Mouse (Mus musculus): Measurements from ENCODE around the gene Otulin.

Gene Otulin

GRCm38 (mm10) chr15:27658356-27658755 is 27.9 kb upstream of the Otulin start:
- in situ Hi-C loops (cut with MseI, MboI) = no loop called here

GRCm38 (mm10) chr15:27657866-27658265 is 27.4 kb upstream of the Otulin start:
- in situ Hi-C loops (cut with MseI, MboI) = no loop called here

- in situ Hi-C loops (cut with MseI, MboI) = no loop called here
Measured at GRCm38 (mm10) chr15:27656626-27657025, 26.1 kb upstream of the Otulin start.

DNA sequence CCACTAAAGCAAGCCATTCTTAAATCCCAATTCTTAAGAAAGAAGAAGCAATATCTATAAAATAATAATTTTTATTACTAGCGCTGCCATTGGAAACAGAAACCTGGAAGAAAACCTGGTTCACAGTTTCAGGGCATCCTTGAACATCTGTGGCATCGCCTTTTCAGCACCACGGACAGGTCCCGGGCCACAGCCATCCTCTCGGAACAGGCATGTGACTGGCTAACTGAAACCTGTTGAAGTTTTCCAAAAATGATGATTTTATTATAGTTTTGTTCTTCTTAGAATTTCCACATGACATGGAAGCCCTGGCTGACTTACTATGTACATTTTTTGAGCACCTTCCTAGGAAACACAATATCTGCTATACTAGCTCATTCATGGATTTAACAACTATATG is 24.5 kb upstream of the Otulin start:
- in situ Hi-C loops (cut with MseI, MboI) = no loop called here

DNA sequence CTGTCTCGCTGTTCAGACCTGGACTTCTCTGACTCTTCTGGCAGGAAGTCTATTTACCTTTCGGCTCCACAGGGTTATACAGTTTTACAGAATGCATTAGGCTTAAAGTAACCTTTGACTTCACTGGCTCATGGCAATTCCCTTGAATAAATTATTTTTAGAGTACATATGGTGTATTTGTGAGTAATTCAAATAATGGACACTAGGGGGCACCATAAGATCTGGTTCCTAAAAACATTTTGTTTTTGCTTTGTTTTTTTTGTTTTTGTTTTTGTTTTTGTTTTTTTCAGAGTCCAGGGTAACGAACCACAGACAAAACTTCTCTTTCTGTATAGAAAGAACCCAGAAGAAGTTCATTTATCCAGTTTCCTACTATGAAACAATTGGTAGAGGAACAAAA is 17.2 kb upstream of the Otulin start:
- in situ Hi-C loops (cut with MseI, MboI) = no loop called here

- in situ Hi-C loops (cut with MseI, MboI) = no loop called here
Measured at GRCm38 (mm10) chr15:27646665-27647064, 16.2 kb upstream of the Otulin start.

DNA sequence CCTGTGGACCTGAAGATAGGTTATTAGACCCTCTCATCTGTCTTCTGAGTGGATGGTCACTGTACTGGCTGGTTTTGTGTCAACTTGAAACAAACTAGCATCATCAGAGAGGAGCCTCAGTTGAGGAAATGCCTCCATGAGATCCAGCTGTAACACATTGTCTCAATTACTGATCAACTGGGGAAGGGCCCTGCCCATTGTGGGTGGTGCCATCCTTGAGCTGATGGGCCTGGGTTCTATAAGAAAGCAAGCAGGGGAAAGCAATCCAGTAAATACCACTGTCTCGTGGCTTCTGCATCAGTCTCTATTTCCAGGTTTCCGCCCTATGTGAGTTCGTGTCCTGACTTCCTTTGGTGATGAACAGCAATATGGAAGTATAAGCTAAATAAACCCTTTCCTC is 14.8 kb upstream of the Otulin start:
- in situ Hi-C loops (cut with MseI, MboI) = no loop called here

- in situ Hi-C loops (cut with MseI, MboI) = no loop called here
Measured at GRCm38 (mm10) chr15:27642895-27643294, 12.4 kb upstream of the Otulin start.

DNA sequence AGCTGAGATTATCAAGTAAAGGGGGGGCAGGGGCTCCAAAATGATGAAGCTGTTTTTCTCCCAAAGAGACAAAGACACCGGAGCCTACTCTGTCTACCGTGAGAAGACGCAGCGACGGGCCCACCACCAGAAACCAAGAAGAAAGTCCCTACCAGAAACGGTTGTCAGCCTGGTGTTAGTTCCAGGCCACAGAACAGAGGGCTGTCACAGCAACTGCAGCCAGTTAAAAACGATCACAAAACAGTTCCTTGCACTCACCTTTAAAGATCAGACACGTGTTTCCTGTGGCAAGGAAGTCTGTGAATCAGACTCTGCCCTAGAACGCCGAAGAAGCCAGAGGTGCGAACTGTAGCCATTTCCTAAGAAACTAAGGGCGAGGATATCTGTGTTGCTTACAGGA is 10.7 kb upstream of the Otulin start:
- in situ Hi-C loops (cut with MseI, MboI) = no loop called here

DNA sequence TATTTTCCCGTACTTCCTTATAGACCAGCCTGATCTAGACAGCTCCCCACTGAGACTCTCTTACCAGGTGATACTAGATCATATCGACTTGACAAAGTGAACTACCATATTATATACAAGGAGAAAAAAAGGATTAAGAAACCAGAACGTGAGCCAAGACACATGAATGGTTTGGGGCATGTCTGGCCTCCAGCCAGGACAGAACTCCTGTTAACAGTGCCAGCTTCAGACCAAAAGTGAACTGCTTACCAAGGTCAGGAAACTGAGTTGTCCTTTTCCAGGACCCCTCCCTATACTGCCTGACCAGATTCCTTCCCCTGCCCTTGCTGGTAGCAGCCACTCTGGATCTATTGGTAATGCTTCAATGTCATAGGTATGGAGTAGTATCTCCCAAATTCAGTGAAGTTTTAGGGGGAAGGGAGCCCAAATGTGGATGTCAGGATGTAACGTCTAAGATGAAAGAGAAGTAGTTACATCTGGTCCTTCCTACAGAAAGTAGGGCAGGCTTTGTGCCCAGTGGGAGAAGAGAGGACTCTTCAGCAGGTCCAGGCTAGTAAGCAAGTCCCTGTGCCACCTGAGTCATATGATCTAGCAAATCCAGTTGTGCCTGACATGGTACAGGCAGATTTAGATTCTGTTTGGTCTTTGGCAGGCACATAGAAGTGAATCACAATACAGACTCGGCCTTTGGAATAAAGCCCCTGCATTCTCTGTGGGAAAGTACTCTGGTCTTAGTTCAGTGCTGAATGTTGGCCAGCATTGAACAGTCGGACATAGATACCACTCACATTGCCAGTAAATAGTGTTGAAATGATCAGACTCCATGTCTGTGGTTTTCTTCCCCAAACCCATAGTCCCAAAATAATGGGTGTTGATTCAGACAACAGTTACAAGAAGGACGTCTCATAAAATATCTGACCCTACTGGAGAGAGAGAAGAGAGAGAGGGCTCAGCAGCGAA is 3.7 kb upstream of the Otulin start:
- in situ Hi-C loops (cut with MseI, MboI) = no loop called here

GRCm38 (mm10) chr15:27629800-27630600 is 493 bp downstream of the Otulin start:
- in situ Hi-C loops (cut with MseI, MboI) = no loop called here

DNA sequence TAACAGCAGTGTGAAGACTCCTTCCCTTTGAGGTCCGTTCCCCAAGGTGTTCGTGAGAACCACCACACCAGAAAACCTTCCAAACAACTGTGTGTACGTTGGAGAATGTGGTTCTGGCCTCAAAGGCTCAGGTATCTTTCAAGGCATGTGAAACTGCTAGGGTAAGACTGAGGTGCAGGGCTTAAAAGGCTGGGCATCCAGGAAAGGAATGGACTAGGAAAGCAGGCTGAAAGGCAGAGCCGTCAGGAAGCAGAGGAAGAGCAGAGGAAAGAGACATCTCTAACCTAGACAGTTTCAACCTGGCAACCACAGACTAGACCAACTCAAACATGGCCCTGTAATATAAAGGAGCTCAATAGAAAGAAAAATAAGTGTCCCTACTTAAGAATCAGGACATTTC is 1.4 kb downstream of the Otulin start:
- in situ Hi-C loops (cut with MseI, MboI) = no loop called here

- in situ Hi-C loops (cut with MseI, MboI) = no loop called here
Measured at GRCm38 (mm10) chr15:27627794-27628193, 2.7 kb downstream of the Otulin start.

GRCm38 (mm10) chr15:27626314-27626713 is 4.2 kb downstream of the Otulin start:
- in situ Hi-C loops (cut with MseI, MboI) = no loop called here

DNA sequence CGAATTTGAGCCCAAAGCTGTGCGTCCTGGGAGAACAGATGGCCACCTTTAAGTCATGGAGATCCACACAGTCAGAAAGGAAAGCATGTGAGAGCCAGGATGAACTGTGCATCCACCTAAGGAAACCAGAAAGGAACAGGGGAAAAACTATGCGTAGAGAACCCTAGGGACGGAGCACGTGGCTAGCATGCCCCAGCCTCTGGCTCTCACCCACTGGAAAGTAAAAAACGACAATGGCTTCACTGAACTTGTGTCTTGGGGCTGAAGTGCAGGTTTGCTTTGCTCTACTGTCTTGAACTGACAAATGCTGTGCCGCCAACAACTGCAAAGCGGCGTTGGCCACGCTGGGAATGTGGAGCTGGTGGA is 4.6 kb downstream of the Otulin start:
- in situ Hi-C loops (cut with MseI, MboI) = no loop called here

- in situ Hi-C loops (cut with MseI, MboI) = no loop called here
Measured at GRCm38 (mm10) chr15:27625014-27625889, 5.2 kb downstream of the Otulin start.

DNA sequence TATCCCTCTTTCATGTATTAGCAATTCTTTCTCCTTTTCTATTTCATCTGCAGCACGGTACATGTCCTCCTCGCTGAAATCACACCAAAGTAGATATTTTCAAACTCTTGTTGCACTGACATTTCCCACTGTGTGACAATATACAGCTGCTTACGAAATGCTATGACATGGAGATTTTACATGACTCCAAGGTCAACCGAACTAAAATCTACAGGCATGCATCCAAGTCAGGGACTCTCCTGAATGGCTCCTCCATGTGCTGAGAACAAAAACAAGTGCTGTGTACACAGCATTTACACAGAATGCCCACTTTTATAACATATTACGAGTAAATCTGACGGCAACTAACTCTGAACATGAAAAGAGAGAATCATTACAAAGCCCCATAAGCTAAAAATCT is 7.2 kb downstream of the Otulin start:
- in situ Hi-C loops (cut with MseI, MboI) = no loop called here

DNA sequence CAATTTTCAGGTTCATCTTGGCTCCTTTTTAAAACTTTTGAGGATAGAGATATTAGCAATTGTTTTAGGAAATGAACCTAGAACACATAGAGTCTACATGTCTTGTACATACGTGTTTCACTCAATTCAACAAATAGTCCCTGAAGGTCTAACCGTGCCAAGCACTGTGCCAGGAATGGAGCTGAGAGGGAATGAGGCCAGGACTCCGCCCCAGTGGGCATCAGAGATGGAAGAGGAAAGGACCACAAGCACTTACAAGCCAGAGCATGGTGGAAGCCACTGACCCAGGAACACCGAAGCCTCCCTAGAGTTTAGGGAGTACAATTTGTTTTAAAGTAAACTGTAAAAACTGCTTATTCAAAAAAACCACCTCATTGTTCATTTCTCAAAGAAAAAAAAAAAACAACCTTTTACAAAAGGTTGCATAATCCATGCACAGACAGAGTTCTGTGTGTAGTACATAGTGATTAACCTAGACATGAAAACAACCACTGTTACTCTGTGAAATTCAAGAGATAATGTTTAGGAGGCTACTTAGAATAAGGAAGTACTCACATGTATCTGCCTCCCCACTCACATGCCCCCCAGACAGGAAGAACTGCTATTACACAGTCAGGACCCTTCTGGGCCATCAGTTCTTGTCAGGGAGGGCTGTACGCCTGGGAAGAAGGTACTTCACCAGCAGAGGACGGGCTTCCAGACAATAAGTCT is 9.9 kb downstream of the Otulin start:
- in situ Hi-C loops (cut with MseI, MboI) = no loop called here

DNA sequence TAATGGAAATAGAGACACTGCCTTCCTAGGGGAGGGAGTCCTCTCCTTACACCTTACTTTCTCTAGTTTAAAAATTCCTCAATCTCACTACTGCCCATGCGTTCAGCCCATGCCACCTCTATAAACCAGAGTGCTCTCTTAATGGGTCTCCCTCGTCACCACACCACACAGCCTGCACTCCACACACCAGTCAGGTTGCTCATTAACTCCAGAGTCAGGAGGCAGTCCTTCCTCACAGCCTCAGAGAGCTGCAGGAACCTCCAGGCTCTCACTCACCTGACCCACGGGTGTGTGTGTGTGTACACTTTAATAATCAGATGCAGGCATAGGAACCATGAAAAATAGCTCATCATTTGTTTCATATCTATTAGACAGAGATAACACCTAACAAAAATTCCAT is 10.8 kb downstream of the Otulin start:
- in situ Hi-C loops (cut with MseI, MboI) = loop anchor here in 1 of 2 experiments (10.0 kb wide), 1 partner anchor 295 kb away; no protein-coding TSS in a partner anchor

DNA sequence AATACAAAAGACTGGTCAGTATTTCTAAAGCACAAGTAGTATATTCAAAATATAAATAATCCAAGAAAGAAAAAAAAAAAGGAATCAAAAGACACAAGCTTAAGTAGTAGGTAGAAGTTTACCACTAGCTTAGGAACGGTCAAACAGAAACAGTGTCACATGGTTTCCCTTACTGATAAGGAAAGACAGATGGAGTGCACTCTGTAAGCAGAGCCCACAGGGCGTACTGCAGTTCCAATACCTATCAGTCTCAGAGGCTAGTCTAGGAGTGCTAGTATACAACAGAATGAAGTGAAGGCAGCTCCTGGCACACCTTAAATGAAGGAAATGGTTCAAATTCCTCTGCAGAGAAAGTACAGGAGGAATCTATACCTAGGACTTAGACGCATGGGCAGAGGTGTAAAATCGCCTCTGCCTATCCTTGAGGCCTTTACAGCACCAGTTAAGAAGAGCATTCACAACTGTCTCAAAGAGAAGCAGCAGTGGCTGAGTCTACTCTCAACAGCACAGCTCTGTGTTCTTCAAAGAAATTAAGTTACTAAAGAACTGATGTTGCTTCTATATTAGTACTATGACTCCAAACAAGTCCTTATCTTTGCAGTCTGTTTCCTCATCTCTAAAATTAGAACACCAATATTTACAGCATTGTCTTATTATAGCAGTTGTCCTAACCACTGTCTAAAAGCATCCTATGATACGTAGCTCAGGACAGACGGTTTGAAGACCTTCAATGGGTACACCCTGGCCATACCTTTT is 11.5 kb downstream of the Otulin start:
- in situ Hi-C loops (cut with MseI, MboI) = loop anchor here in 1 of 2 experiments (10.0 kb wide), 1 partner anchor 294 kb away; no protein-coding TSS in a partner anchor

Data from mouse trophoblast stem cell (cell line).